Mouse (Mus musculus) mature B cell (primary cell): ENCODE data around the gene Efs.
"Not testable (repeated sequence)": the region's sequence is repeated elsewhere in the genome, so short reads cannot be mapped to it uniquely, and the experiment has no call there.

ENCODE experiments used
- in situ Hi-C: fragments of 300-500 bp; cut with MboI; formaldehyde crosslinking; loops from 2 replicates; pipeline ENCODE4 v1.14.3; 2019

Gene Efs

DNA sequence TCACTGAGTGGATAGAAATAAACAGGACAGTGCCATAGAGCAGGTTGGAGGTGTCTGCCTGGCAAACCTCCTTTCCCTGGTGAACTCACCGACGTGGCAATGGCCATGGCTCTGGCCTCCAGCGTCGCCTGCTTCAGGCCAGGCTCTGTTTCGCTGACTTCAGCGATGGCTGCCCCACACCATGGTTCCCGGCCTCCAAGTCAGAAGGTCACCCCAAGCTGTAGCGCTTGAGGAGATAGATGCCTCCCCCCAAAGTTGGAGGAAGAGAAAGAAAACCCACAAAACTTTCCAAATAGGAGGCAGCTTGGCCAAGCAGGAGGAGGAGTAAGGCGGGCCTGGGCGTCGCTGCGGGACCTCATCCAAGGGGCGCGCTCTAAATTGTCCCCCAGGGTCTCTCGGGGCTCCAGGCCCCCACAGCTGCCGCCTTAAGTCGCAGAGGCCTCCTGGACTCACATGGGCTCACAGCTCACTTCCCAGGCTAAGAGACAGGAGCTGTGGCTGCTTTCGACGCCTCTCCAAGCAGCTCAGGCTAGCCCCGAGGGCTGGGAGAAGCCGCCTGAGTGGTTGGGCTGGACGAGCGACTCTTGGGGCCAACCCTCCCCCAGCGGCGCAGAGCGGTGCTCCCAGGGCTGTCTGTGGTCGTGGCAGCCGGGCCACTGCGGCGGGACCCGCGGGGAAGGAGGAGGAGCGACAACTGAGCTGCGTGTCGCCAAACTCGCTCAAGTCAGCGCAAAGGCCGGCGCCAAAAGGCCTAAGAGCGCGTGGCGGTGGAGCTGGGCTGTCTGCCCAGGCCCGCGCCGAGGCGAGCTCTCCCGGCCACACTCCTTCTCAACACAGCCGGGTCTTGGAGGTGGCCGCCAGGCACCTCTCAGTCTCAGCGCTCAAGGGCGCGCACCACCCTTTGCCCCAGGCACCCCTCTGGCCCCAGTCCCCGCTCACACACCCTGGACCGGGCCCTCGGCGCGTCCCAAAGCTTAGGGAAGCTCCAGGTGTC is at the start of gene Efs:
TSS of gene Efs (minus strand) at position 778 of the 994 bp plus-strand sequence.
- in situ Hi-C loops, result no loop called here

DNA sequence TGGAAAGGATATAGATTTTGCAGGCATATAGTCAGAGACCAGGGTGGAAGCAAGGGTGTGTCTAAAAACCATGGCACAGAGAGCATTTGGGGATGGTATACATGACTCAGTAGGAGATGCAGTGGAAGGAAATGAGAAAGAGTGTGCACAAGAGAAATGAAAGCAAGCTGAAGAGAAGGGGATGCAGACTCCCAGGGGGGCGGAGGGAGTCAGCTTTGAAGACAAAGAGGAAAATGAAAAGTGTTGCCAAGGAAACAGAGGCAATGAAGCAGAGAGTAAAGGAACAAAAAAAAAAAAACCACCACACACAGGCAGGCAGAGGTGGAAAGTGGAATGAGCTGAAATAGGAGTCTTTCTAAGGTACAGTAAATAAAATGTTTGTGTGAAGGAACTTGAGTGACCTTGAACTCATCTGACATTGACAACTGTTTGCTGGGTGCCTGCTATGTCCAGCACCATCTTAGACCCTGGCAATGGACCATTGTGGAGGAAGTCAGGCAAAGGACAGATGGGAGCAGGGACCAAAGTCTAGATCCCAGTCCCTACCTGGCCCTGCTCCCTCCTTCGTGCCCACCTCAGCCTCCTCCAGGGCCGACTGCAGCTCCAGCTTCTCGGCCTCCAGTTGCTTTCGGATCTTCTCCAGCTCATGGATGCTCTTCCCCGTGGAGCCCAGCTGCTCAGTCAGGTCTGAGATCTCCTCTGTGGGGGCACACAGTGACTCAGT is 48.3 kb upstream of the Efs start:
- in situ Hi-C loops, result no loop called here

DNA sequence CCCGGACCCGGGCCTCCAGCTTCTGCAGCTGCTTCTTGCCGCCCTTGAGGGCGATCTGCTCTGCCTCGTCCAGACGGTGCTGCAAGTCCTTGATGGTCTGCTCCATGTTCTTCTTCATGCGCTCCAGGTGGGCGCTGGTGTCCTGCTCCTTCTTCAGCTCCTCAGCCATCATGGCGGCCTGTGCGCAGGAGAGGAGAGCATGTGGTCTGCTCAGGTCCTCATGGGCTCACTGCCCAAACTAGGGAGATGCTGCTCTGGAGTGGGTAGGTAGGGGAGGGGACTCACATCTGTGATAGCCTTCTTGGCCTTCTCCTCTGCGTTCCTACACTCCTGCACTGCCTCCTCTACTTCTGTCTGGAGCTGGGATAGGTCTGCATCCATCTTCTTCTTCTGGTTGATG is 46.9 kb upstream of the Efs start:
- in situ Hi-C loops, result not testable (repeated sequence)

DNA sequence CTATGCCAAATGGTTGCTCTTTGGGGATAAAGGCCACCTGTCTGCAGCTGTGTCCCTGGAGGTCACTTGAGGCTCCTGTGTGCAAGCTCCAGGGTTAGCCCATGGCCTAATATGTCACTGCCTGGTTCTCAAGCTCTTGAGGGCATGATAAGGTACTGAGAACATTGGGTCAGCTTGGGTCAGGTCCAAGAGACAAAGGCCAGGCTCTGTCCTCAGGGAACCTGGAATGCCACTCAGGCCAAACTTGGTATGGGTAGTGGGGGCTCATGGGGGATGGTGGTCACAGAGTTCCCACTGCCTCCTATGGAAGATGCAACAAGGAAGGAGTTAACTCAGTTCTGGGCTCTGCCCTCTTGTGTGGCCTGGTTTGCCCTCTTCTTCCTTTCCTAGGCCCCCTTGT is 42.4 kb upstream of the Efs start:
- in situ Hi-C loops, result no loop called here

DNA sequence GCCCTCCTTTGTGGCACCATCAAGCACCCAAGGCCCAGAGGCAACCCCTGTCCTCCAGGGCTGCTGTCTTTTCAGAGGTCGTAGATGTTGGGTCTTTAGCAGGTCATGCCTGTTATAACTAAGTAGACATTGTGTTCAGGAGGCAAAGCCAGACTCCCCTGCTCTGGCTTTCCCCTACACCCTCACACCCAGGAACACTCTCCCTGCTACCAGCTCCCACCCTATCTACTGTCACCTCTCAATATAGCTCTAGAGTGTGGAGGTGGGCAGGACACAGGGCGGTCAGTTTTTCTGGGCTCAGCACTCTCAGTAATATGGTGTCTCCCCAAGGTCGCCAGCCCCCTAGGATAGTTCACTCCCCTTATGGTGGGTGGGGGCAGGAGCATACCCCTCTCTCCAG is 41.9 kb upstream of the Efs start:
- in situ Hi-C loops, result no loop called here

DNA sequence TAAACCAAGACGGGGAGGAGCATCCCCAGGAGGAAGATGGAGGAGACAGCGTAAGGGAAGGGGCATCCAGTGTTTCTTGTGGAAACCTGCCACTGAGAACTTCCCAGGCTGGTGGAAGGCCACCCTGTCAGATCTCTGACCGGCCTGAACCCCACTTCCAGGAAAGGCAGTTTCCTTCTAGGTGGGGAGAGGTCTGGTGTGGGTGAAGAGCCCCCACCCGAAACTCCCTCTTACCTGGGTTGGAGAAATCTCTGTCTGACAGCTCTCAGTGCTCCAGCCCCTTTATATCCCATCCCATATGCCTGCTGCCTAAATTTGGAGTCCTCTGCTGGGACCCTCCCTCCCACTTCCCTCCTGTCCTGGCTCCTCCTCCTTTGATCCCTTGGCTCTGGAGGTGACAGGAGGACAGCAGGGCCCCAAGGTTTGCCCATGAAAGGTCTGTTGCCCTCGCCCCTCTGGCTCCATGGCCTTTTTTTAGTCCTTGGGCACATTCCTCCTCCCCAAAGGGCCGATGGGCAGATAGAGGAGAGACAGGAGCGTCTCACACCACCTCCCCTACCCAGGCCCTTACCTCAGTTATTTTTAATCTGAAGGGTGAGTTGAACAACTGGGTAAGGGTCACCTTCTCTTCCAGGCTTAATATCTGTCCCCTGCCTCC is 40.5 kb upstream of the Efs start, which contains the start of gene Myh6:
TSS of gene Myh6 (minus strand) at position 608 of the 658 bp plus-strand sequence.
- in situ Hi-C loops, result no loop called here

DNA sequence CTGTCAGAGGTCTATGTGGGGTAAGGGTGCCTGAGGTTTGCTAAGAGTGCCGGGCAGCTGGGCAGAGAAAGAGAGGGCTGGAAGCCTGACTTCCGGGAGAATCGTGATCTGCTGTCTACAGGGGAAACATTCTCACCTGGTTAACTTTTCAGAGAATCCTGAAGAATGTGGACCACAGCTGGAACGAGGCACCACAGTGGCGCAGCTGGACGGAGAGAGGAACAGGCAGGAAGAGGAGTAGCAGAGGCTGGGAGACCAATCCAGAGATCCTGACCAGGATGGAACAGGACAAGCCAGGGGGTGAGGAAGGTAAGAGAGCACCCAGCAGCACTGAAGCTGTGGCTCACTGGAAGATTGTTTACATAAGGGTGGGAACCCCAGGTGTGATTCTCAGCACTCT is 39.7 kb upstream of the Efs start:
- in situ Hi-C loops, result no loop called here

DNA sequence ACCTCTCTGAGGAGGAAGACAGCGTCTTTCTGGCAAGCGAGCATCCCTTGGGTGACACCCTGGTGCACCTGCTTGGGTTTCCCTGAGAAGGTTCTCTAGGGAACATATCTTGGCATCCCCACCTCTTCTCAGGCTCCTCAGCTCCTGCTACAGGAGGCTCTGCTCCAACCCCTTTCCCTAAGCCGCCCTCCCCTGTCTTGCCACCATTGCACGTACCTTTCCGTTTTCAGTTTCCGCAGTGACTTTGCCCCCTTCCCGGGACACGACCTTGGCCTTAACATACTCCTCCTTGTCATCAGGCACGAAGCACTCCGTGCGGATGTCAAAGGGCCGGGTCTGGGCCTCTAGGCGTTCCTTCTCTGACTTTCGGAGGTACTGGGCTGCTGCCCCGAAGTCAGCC is 39.1 kb upstream of the Efs start:
- in situ Hi-C loops, result no loop called here

DNA sequence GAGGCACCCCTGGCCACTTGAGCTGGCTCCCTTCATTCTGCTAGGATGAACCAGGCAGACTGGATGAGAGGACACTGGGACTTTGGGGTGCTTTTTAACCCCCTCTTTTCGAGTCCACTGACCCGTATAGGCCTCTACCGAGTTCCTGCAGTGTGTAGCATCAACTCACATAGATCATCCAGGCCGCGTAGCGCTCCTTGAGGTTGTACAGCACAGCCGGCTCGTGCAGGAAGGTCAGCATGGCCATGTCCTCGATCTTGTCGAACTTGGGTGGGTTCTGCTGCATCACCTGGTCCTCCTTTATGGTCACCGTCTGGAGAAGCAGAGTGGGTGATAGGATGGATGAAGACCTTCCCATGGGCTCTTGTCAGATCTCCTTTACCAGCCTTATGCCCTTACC is 37.8 kb upstream of the Efs start:
- in situ Hi-C loops, result no loop called here

DNA sequence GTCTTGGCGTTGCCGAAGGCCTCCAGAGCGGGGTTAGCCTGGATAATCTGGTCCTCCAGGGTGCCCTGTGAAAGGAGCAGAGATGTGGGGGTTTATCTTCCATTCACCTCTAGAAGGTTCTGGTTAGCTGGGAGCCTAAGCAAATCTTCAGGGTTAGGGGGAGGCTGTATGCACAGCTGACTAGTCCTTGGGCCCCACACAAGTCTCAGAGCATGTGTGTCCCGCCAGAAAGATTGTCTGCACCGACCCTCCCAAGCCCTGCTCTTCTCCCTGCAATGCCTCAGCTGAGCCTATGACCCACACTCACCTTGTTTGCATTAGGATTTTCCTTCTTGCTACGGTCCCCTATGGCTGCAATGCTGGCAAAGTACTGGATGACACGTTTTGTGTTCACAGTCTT is 36.8 kb upstream of the Efs start:
- in situ Hi-C loops, result no loop called here

DNA sequence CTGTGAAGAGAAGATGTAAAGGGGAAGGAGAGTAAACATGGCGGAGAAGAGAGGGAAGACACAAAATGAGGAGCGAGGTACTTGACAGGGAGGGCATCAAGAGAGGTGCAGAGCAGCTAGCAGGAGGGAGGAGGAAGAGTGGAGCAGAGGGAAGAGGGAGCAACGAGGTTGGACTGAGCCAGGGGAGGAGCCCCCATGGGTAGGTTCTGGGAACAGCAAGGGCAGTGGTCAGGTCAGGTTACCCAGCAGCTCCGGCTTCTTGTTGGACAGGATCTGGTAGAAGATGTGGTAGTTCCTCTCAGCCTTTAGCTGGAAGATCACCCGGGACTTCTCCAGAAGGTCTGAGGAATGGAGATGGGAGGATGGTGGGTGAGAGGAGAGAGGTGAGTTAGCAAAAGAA is 35.6 kb upstream of the Efs start:
- in situ Hi-C loops, result no loop called here

DNA sequence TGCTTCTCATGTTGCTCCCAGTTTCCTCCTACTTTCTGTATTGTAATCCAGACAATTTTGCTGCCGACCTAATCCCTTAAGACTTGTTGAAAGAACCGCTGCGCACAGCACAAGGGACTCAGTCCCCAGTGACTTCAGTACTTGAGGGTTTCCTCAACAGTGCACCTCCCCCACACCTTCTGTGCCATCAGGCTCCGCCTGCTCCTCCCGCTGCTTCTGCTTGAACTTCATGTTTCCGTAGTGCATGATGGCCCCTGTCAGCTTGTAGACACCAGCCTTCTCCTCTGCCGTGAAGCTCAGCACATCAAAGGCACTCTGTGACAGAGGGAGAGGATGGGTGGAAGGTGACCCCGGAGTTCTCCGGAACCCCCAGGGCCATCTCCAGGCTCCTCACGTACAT is 34.8 kb upstream of the Efs start:
- in situ Hi-C loops, result no loop called here

DNA sequence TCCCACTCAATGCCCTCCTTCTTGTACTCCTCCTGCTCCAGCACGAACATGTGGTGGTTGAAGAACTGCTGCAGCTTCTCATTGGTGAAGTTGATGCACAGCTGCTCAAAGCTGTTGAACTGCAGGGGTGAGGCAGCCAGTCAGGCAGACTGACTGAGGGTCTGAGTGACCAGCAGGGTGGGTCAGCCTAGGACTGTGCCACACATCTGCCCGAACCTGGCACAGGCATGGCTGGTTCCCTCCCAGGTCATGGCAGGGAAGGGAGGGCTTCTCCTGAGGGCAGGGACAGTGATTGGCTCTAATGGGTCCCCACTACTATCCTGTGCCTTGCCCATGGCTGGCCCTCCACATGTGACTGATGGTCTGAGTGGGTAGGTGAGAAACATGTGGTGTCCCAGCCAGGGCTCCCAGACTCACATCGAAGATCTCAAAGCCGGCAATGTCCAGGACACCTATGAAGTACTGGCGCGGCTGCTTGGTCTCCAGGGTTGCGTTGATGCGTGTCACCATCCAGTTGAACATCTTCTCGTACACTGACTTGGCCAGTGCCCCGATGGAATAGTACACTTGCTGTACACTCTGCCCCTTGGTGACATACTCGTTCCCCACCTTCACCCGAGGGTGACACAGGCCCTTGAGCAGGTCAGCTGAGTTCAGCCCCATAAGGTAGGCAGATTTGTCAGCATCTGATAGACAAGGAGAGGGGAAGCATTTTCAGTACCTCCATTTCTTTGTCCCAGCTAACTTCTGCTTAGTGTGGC is 34.1 kb upstream of the Efs start:
- in situ Hi-C loops, result not testable (repeated sequence)

DNA sequence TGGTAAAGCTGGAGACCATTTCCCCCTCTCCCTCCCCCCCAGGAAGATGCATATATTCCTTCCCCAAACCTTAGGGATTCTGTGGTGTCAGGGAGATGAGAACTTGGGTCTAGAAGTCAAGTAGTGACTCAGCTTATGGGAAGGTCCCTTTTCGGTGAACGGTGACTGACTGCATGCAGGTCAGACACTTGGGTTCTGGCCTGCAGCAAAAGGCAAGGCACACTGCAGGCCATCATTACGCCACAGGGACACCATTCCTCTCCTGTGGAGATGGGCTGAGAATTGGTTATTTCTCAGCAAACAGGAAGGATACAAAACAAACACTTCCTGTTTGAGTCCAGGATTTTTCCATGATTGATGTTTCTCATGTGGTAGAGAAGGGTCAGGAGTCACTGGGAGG is 33.3 kb upstream of the Efs start:
- in situ Hi-C loops, result no loop called here

DNA sequence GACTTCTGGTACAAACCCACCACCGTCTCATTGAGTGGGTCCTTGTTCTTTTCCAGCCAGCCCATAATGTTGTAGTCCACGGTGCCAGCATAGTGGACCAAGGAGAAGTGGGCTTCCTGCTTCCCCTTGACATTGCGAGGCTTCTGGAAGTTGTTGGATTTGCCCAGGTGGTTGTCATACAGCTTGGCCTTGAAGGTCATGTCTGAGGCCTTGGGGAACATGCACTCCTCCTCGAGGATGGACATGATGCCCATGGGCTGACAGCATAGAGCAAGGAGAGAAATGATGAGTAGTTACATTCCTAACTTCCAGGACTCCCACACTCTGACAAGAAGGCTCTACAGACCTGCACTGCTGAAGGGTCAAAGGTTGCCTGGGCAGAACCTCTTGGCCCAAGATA is 32.6 kb upstream of the Efs start:
- in situ Hi-C loops, result no loop called here

DNA sequence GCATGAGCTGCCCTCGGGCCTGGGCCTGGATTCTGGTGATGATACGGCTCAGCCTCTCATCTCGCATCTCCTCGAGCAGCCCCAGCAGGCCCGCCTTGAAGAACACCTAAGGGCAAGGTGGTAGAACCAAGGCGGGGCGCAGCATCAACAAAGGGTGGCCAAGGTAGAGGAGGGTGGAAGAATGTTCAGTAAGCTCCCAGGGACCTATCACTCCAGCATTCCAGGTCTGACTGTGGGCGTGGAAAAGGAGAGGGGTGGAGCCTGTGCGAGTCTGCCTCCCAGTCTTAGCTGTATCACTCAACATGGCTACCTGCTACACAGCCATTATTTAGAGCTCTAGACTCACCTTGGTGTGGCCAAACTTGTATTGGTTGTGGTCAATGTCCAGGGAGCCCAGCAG is 30.6 kb upstream of the Efs start:
- in situ Hi-C loops, result no loop called here

DNA sequence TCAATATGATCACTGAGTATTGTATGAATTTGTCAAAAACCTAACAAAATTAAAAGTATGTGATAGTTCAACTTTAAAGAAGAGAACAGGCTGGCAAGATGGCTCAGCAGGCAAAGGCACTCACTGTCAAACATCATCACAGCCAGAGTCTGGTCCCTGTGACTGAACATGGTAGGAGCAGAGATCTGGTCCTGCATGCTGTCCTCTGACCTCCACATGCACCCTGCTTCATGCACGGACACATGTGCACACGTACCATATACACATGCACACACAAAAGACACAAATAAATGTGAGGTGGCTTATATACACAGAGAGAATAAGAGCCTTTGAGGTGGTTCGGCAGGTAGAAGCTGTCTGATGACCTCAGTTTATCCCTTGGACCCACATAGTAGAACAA is 29.6 kb upstream of the Efs start:
- in situ Hi-C loops, result no loop called here

DNA sequence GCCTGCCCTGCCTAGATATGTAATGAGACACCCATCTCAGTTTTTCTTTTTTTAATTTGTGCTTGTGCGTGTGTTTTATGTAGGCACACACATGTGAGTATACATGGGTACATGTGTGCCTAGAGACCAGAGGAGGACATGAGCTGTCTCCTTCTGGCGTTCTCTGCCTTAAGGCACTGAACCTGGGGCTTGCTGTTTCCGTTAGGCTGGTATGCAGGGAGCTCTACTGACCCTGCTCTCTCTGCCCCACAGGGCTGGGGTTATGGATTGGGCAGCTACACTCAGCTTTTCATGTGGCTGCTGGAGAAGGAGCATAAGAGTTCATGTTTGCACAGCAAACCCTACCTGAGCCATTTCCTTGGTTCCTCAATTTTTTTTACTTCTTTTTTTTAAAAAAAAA is 28.5 kb upstream of the Efs start:
- in situ Hi-C loops, result no loop called here

DNA sequence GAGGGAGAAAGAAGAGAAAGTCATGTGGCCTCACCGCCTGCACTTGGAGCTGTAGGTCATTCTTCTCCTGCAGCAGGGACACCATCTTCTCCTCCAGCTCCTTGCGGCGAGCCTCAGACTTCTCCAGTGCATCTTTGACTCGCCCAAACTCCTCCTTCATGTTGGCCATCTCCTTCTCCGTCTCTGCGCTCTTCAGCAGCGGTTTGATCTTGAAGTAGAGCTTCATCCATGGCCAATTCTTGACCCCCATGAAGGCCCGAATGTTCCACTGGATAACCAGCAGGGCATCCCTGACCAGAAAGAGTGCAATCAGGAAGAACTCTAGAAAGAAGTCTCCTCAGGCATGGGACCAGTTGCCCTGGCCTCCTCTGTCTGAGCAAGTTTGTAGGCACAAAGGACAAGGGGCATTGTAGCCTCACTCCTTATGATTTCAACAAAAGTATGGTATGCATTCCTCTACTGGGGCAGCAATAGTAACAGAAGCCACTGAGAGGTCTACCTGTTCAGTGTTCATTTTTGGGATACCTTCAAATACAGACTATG is 27.8 kb upstream of the Efs start:
- in situ Hi-C loops, result no loop called here

DNA sequence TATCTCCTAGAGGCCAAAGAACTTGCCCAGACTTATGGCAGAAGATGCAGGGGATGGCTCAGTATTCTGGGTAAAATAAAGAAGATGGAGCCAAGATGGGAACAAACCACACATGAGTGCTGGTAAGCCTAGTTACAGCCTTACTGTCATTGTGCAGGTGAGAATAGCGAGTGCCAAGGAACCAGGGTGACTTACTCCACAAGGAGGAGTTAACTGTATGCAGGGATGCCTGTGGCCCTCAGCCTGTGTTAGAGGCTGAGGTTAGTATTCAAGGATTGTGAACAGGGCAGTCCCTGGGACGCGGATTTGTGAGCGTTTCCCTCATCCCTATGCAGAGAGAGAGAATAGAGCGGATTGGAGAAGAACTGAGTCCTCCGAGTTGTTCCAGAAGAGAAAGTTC is 25.7 kb upstream of the Efs start:
- in situ Hi-C loops, result no loop called here

DNA sequence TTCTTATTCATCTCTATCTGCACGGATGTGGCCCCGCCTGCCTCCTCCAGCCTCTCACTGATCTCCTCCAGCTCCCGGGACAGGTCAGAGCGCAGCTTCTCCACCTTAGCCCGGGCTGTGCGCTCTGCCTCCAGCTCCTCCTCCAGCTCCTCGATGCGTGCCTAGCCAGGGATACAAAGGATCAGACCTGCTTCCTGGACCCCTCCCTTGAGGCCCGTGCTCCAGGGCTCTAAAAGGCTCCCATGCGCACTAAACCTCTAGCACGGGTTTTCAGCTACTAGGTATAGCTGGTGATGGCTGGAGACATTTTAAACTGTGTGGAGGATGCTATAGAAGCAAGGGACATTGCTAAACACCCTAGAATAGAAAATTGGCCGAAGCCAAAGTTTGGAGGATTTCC is 24.6 kb upstream of the Efs start:
- in situ Hi-C loops, result no loop called here

DNA sequence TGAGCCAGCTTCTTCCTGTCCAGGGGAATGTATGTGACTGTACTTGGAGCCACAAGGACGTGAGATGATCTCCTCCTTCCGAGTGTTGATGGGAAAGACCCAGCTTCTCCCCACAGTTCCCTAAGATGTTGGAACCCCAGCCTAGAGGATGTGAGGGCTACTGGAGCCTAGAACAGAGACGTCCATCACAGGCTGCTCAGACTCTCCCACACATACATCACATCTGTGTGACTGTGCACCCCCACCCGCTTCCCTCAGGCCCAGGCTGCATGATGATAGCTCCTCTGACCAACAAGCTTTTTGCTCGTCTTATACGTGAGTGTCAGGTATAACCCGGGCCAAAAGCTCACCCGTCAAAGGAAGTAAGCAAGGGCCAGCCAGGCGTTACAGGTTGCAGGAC is 22.9 kb upstream of the Efs start:
- in situ Hi-C loops, result no loop called here
